Mouse (Mus musculus): ENCODE measurements around the gene Baz2a. TPM values are rescaled to one million over a fixed set of nuclear protein-coding genes. Genes with fewer than 3 reads are reported as not detected.
"Not testable (repeated sequence)": the region's sequence is repeated elsewhere in the genome, so short reads cannot be mapped to it uniquely, and the experiment has no call there.

The Baz2a gene
- polyA plus RNA-seq, 1 experiment from 2014 or later: 5.8 TPM

GRCm38 (mm10) chr10:128148789-128149365 is 57.5 kb downstream of the Baz2a start:
- peaks cover 10% of the 10 kb centered on the region; the same call in 1 of the 2 replicates for H3K36me3 ChIP-seq
- DNase-seq (no peak), ATAC-seq (ENCODE audit: low read depth) (no peak)
- peak overlapping the region; percentile 87 for H3K27ac ChIP-seq
- H3K4me2 ChIP-seq: peak overlapping the region; percentile 77
- peaks cover 25% of the 10 kb centered on the region for H3K4me1 ChIP-seq (replicated peaks)
- H3K4me3 ChIP-seq (replicated peaks): peak overlapping the region; percentile 61
- no peaks in the 10 kb centered on the region for H3K27me3 ChIP-seq
- H3K9me3 ChIP-seq (replicated peaks): no peaks in the 10 kb centered on the region
- H3K9ac ChIP-seq: peak overlapping the region; percentile 72
- 78% methylated on average over 5 of the region's 5 CpGs for WGBS (ENCODE audit: insufficient replicate concordance)

- 3% methylated on average over 5 of the region's 5 CpGs for WGBS (ENCODE audit: insufficient replicate concordance)
- H3K27me3 ChIP-seq: no peaks in the 10 kb centered on the region
- DNase-seq (peak; percentile 72), ATAC-seq (ENCODE audit: low read depth) (peak; percentile 99)
- peak overlapping the region; percentile 87 for H3K27ac ChIP-seq
- H3K4me3 ChIP-seq (replicated peaks): peak overlapping the region; percentile 61
- H3K4me2 ChIP-seq: peak overlapping the region; percentile 77
- H3K36me3 ChIP-seq: peaks cover 10% of the 10 kb centered on the region; the same call in 1 of the 2 replicates
- H3K9me3 ChIP-seq (replicated peaks): no peaks in the 10 kb centered on the region
- peaks cover 26% of the 10 kb centered on the region for H3K4me1 ChIP-seq (replicated peaks)
- peak overlapping the region; percentile 72 for H3K9ac ChIP-seq
Measured at GRCm38 (mm10) chr10:128149592-128149991, 58.2 kb downstream of the Baz2a start.

GRCm38 (mm10) chr10:128150941-128151340 is 59.6 kb downstream of the Baz2a start:
- H3K27me3 ChIP-seq: no peaks in the 10 kb centered on the region
- no peaks in the 10 kb centered on the region for H3K9me3 ChIP-seq (replicated peaks)
- ATAC-seq (ENCODE audit: low read depth) (no peak), DNase-seq (no peak)
- H3K4me3 ChIP-seq (replicated peaks): no peak overlapping the region
- 80% methylated on average over 14 of the region's 14 CpGs for WGBS (ENCODE audit: insufficient replicate concordance)
- peaks cover 10% of the 10 kb centered on the region; the same call in 1 of the 2 replicates for H3K36me3 ChIP-seq
- no peak overlapping the region for H3K4me2 ChIP-seq
- H3K4me1 ChIP-seq (replicated peaks): peaks cover 28% of the 10 kb centered on the region
- H3K27ac ChIP-seq: no peak overlapping the region
- H3K9ac ChIP-seq: no peak overlapping the region

GRCm38 (mm10) chr10:128153978-128154377 is 62.6 kb downstream of the Baz2a start:
- ATAC-seq (ENCODE audit: low read depth): no peak
- H3K4me3 ChIP-seq (replicated peaks): no peak overlapping the region

GRCm38 (mm10) chr10:128165726-128166125 is 74.3 kb downstream of the Baz2a start:
- WGBS (ENCODE audit: insufficient replicate concordance): 68% methylated on average over 3 of the region's 3 CpGs

More at GRCm38 (mm10) chr10:128153978-128154377, 62.6 kb downstream of the Baz2a start:
- Histone ChIP-seq H3K27me3 (no peaks in the 10 kb centered on the region), H3K9ac (no peak overlapping the region), H3K4me1 (replicated peaks) (peaks cover 24% of the 10 kb centered on the region), H3K9me3 (replicated peaks) (no peaks in the 10 kb centered on the region), H3K4me2 (no peak overlapping the region), H3K36me3 (peaks cover 10% of the 10 kb centered on the region; the same call in 1 of the 2 replicates), H3K27ac (no peak overlapping the region)
- WGBS (ENCODE audit: insufficient replicate concordance): 69% methylated on average over 3 of the region's 3 CpGs
- DNase-seq: no peak

GRCm38 (mm10) chr10:128167091-128167490 is 75.7 kb downstream of the Baz2a start:
- no peak overlapping the region for H3K4me2 ChIP-seq
- peaks cover 18% of the 10 kb centered on the region for H3K4me1 ChIP-seq (replicated peaks)
- no peaks in the 10 kb centered on the region for H3K36me3 ChIP-seq
- H3K27me3 ChIP-seq: no peaks in the 10 kb centered on the region
- no peaks in the 10 kb centered on the region for H3K9me3 ChIP-seq (replicated peaks)
- H3K4me3 ChIP-seq (replicated peaks): no peak overlapping the region
- WGBS (ENCODE audit: insufficient replicate concordance): 42% methylated on average over 6 of the region's 6 CpGs
- no peak overlapping the region for H3K27ac ChIP-seq
- DNase-seq: no peak
- no peak for ATAC-seq (ENCODE audit: low read depth)
- no peak overlapping the region for H3K9ac ChIP-seq

More at GRCm38 (mm10) chr10:128165726-128166125, 74.3 kb downstream of the Baz2a start:
- ATAC-seq (ENCODE audit: low read depth); H3K4me2 ChIP-seq; H3K36me3 ChIP-seq; H3K4me3 ChIP-seq (replicated peaks); DNase-seq; H3K27me3 ChIP-seq; H3K27ac ChIP-seq; H3K9me3 ChIP-seq (replicated peaks); H3K9ac ChIP-seq: not testable (repeated sequence)
- peaks cover 18% of the 10 kb centered on the region for H3K4me1 ChIP-seq (replicated peaks)

GRCm38 (mm10) chr10:128171348-128171747 is 80.0 kb downstream of the Baz2a start:
- not testable (repeated sequence) for H3K9ac ChIP-seq; H3K27me3 ChIP-seq; H3K36me3 ChIP-seq; H3K27ac ChIP-seq; H3K4me2 ChIP-seq; DNase-seq; H3K9me3 ChIP-seq (replicated peaks); ATAC-seq (ENCODE audit: low read depth); H3K4me3 ChIP-seq (replicated peaks)
- H3K4me1 ChIP-seq (replicated peaks): peaks cover 34% of the 10 kb centered on the region
- WGBS (ENCODE audit: insufficient replicate concordance): 85% methylated on average over 10 of the region's 10 CpGs

GRCm38 (mm10) chr10:128175302-128175701 is 83.9 kb downstream of the Baz2a start:
- WGBS (ENCODE audit: insufficient replicate concordance): 21% methylated on average over 3 of the region's 3 CpGs
- Histone ChIP-seq H3K4me3 (replicated peaks) (peak overlapping the region; percentile 65), H3K27me3 (no peaks in the 10 kb centered on the region), H3K4me2 (peak overlapping the region; percentile 81), H3K4me1 (replicated peaks) (peaks cover 40% of the 10 kb centered on the region), H3K9me3 (replicated peaks) (no peaks in the 10 kb centered on the region), H3K36me3 (no peaks in the 10 kb centered on the region), H3K27ac (0 out of 2 replicates have a peak overlapping the region, but pooled peaks have one; percentile 76), H3K9ac (peak overlapping the region; percentile 77; the same call in 1 of the 2 replicates)
- no peak for DNase-seq
- ATAC-seq (ENCODE audit: low read depth): no peak

- Histone ChIP-seq H3K27ac (peak overlapping the region; percentile 76), H3K4me1 (replicated peaks) (peaks cover 42% of the 10 kb centered on the region), H3K9ac (peak overlapping the region; percentile 77), H3K4me2 (peak overlapping the region; percentile 81), H3K36me3 (no peaks in the 10 kb centered on the region), H3K4me3 (replicated peaks) (peak overlapping the region; percentile 65), H3K27me3 (no peaks in the 10 kb centered on the region), H3K9me3 (replicated peaks) (no peaks in the 10 kb centered on the region)
- whole genome bisulfite sequencing (ENCODE audit: insufficient replicate concordance): under 1% methylated on average over 17 of the region's 17 CpGs
- peak; percentile 51 for DNase-seq
- peak; percentile 80 for ATAC-seq (ENCODE audit: low read depth)
Measured at GRCm38 (mm10) chr10:128175996-128176755, 84.8 kb downstream of the Baz2a start.

- Histone ChIP-seq H3K4me1 (replicated peaks) (peaks cover 42% of the 10 kb centered on the region), H3K9ac (no peak overlapping the region), H3K27ac (no peak overlapping the region), H3K4me2 (no peak overlapping the region), H3K9me3 (replicated peaks) (no peaks in the 10 kb centered on the region), H3K4me3 (replicated peaks) (no peak overlapping the region), H3K36me3 (no peaks in the 10 kb centered on the region), H3K27me3 (no peaks in the 10 kb centered on the region)
- DNase-seq (no peak), ATAC-seq (ENCODE audit: low read depth) (no peak)
- WGBS (ENCODE audit: insufficient replicate concordance): 79% methylated on average over 4 of the region's 4 CpGs
Measured at GRCm38 (mm10) chr10:128177316-128177715, 85.9 kb downstream of the Baz2a start.

Measured in liver, embryonic 13.5 days (tissue).